Mouse (Mus musculus) intestine, embryonic 15.5 days (tissue): ENCODE data around the gene Rps6ka1. TPM values are rescaled to one million over a fixed set of nuclear protein-coding genes. Genes with fewer than 3 reads are reported as not detected.
A peak's percentile ranks its signal among the peaks of the same experiment; 100 is the strongest.

Experiments
- ATAC-seq: fragments of 200-750 bp; cut with Nextera tagmentation; 2 replicates; pipeline ENCODE4 v1.8.0; 2017; ENCODE audit warnings: moderate TSS enrichment, moderate library complexity
- H3K27ac ChIP-seq: fragments of 300-500 bp; sonication (generic); 2 replicates; pipeline ENCODE4 v1.5.1; 2015; ENCODE audit warnings: mild to moderate bottlenecking, inconsistent platforms
- H3K27me3 ChIP-seq: fragments of 300-500 bp; sonication (generic); replicated peaks from 2 replicates; pipeline ENCODE4 v1.6.1; 2015; ENCODE audit warnings: inconsistent platforms
- H3K36me3 ChIP-seq: fragments of 300-500 bp; sonication (generic); 2 replicates; pipeline ENCODE4 v1.6.1; 2015; ENCODE audit warnings: inconsistent platforms
- H3K4me1 ChIP-seq: fragments of 300-500 bp; sonication (generic); replicated peaks from 2 replicates; pipeline ENCODE4 v1.6.1; 2015; ENCODE audit warnings: inconsistent platforms
- H3K4me2 ChIP-seq: fragments of 300-500 bp; sonication (generic); replicated peaks from 2 replicates; pipeline ENCODE4 v1.6.1; 2015; ENCODE audit warnings: mild to moderate bottlenecking, inconsistent platforms
- H3K4me3 ChIP-seq: fragments of 300-500 bp; sonication (generic); replicated peaks from 2 replicates; pipeline ENCODE4 v1.5.1; 2015; ENCODE audit warnings: inconsistent platforms
- H3K9ac ChIP-seq: fragments of 300-500 bp; sonication (generic); 2 replicates; pipeline ENCODE4 v1.6.1; 2015; ENCODE audit warnings: inconsistent platforms
- H3K9me3 ChIP-seq: fragments of 300-500 bp; sonication (generic); 2 replicates; pipeline ENCODE4 v1.6.1; 2016; ENCODE audit warnings: inconsistent platforms
- WGBS: fragments of 180-500 bp; shearing (Covaris S2); methylation state at CpG from one replicate; pipeline ENCODE4 v1.1.7; 2015; 5-methylcytosine and 5-hydroxymethylcytosine counted together
- polyA plus RNA-seq: library from polyadenylated mRNA; unstranded; fragments of >200 nt; fragmentation: Nextera tagmentation; extraction: Ambion mirVana; gene quantifications from 2 replicates; pipeline ENCODE4 v1.2.1, GENCODE M21; 2015

Gene Rps6ka1
- polyA plus RNA-seq, 1 experiment from 2014 or later, result 124 TPM

- Histone ChIP-seq H3K4me2 (peak overlapping the region; percentile 91), H3K27ac (peak overlapping the region; percentile 94), H3K4me3 (peak overlapping the region; percentile 98), H3K27me3 (no peaks in the 10 kb centered on the region), H3K9me3 (no peaks in the 10 kb centered on the region), H3K4me1 (peaks cover 22% of the 10 kb centered on the region), H3K36me3 (no peaks in the 10 kb centered on the region), H3K9ac (peak overlapping the region; percentile 90)
- WGBS, result 0% methylated on average over 29 of the region's 32 CpGs
- peak; percentile 60 for ATAC-seq
Measured at GRCm38 (mm10) chr4:133887249-133887648, 348 bp downstream of the Rps6ka1 start.

- Histone ChIP-seq H3K36me3 (no peaks in the 10 kb centered on the region), H3K9me3 (no peaks in the 10 kb centered on the region), H3K9ac (peak overlapping the region; percentile 90), H3K4me1 (peaks cover 30% of the 10 kb centered on the region), H3K27ac (peak overlapping the region; percentile 94), H3K4me3 (peak overlapping the region; percentile 98), H3K4me2 (peak overlapping the region; percentile 91), H3K27me3 (no peaks in the 10 kb centered on the region)
- peak; percentile 86 for ATAC-seq
- WGBS, result 18% methylated on average over 10 of the region's 10 CpGs
Measured at GRCm38 (mm10) chr4:133885991-133886501, 1.6 kb downstream of the Rps6ka1 start.

GRCm38 (mm10) chr4:133885331-133885730 lies 2.3 kb downstream of the Rps6ka1 start:
- H3K36me3 ChIP-seq, result peaks cover 6% of the 10 kb centered on the region; the same call in 1 of the 2 replicates
- peaks cover 30% of the 10 kb centered on the region for H3K4me1 ChIP-seq
- peak overlapping the region; percentile 98 for H3K4me3 ChIP-seq
- ATAC-seq, result no peak
- H3K9ac ChIP-seq, result peak overlapping the region; percentile 90
- H3K27me3 ChIP-seq, result no peaks in the 10 kb centered on the region
- peak overlapping the region; percentile 91 for H3K4me2 ChIP-seq
- peak overlapping the region; percentile 94 for H3K27ac ChIP-seq
- H3K9me3 ChIP-seq, result no peaks in the 10 kb centered on the region
- 68% methylated on average over 4 of the region's 4 CpGs for WGBS

GRCm38 (mm10) chr4:133884888-133885287 lies 2.7 kb downstream of the Rps6ka1 start:
- H3K27ac ChIP-seq, result peak overlapping the region; percentile 94
- no peaks in the 10 kb centered on the region for H3K9me3 ChIP-seq
- H3K4me3 ChIP-seq, result peak overlapping the region; percentile 98
- no peaks in the 10 kb centered on the region for H3K27me3 ChIP-seq
- 78% methylated on average over 3 of the region's 3 CpGs for WGBS
- 0 out of 2 replicates have a peak overlapping the region, but pooled peaks have one; percentile 90 for H3K9ac ChIP-seq
- peak overlapping the region; percentile 91 for H3K4me2 ChIP-seq
- H3K4me1 ChIP-seq, result peaks cover 30% of the 10 kb centered on the region
- no peak for ATAC-seq
- H3K36me3 ChIP-seq, result peaks cover 6% of the 10 kb centered on the region; the same call in 1 of the 2 replicates

- Histone ChIP-seq H3K4me2 (peak overlapping the region; percentile 91; the same call in 1 of the 2 replicates), H3K27ac (peak overlapping the region; percentile 94; the same call in 1 of the 2 replicates), H3K4me3 (no peak overlapping the region), H3K27me3 (no peaks in the 10 kb centered on the region), H3K9me3 (no peaks in the 10 kb centered on the region), H3K4me1 (peaks cover 30% of the 10 kb centered on the region), H3K36me3 (peaks cover 6% of the 10 kb centered on the region; the same call in 1 of the 2 replicates), H3K9ac (no peak overlapping the region)
- no peak for ATAC-seq
- WGBS, result 91% methylated on average over 8 of the region's 8 CpGs
Measured at GRCm38 (mm10) chr4:133884127-133884753, 3.4 kb downstream of the Rps6ka1 start.

GRCm38 (mm10) chr4:133881851-133882250 lies 5.7 kb downstream of the Rps6ka1 start:
- ATAC-seq, result no peak
- H3K9me3 ChIP-seq, result no peaks in the 10 kb centered on the region

GRCm38 (mm10) chr4:133881399-133881798 lies 6.2 kb downstream of the Rps6ka1 start:
- Histone ChIP-seq H3K27ac (peak overlapping the region; percentile 88), H3K4me3 (no peak overlapping the region), H3K4me2 (peak overlapping the region; percentile 14; the same call in 1 of the 2 replicates), H3K9ac (no peak overlapping the region), H3K9me3 (no peaks in the 10 kb centered on the region), H3K27me3 (no peaks in the 10 kb centered on the region), H3K36me3 (peaks cover 10% of the 10 kb centered on the region; the same call in 1 of the 2 replicates), H3K4me1 (peaks cover 33% of the 10 kb centered on the region)
- 68% methylated on average over 4 of the region's 4 CpGs for WGBS
- no peak for ATAC-seq

More at GRCm38 (mm10) chr4:133881851-133882250, 5.7 kb downstream of the Rps6ka1 start:
- no peaks in the 10 kb centered on the region for H3K27me3 ChIP-seq
- H3K4me2 ChIP-seq, result peak overlapping the region; percentile 14; the same call in 1 of the 2 replicates
- peak overlapping the region; percentile 88 for H3K27ac ChIP-seq
- no peak overlapping the region for H3K9ac ChIP-seq
- WGBS, result 78% methylated on average over 3 of the region's 3 CpGs
- H3K4me1 ChIP-seq, result peaks cover 32% of the 10 kb centered on the region
- H3K36me3 ChIP-seq, result peaks cover 10% of the 10 kb centered on the region; the same call in 1 of the 2 replicates
- no peak overlapping the region for H3K4me3 ChIP-seq

GRCm38 (mm10) chr4:133879145-133879902 lies 8.3 kb downstream of the Rps6ka1 start:
- ATAC-seq, result peak; percentile 96
- Histone ChIP-seq H3K9me3 (no peaks in the 10 kb centered on the region), H3K27ac (peak overlapping the region; percentile 88), H3K4me3 (no peak overlapping the region), H3K4me2 (peak overlapping the region; percentile 3; the same call in 1 of the 2 replicates), H3K4me1 (peaks cover 27% of the 10 kb centered on the region), H3K9ac (no peak overlapping the region), H3K27me3 (no peaks in the 10 kb centered on the region), H3K36me3 (peaks cover 10% of the 10 kb centered on the region; the same call in 1 of the 2 replicates)
- 44% methylated on average over 12 of the region's 12 CpGs for WGBS

- Histone ChIP-seq H3K27ac (peak overlapping the region; percentile 82), H3K4me2 (0 out of 2 replicates have a peak overlapping the region, but pooled peaks have one; percentile 9), H3K36me3 (peaks cover 10% of the 10 kb centered on the region; the same call in 1 of the 2 replicates), H3K9ac (no peak overlapping the region), H3K9me3 (no peaks in the 10 kb centered on the region), H3K4me3 (no peak overlapping the region), H3K4me1 (peaks cover 30% of the 10 kb centered on the region), H3K27me3 (no peaks in the 10 kb centered on the region)
- WGBS, result 85% methylated on average over 14 of the region's 14 CpGs
- no peak for ATAC-seq
Measured at GRCm38 (mm10) chr4:133877850-133878755, 9.5 kb downstream of the Rps6ka1 start.

- ATAC-seq, result no peak
- Histone ChIP-seq H3K9me3 (no peaks in the 10 kb centered on the region), H3K4me1 (peaks cover 28% of the 10 kb centered on the region), H3K4me3 (no peak overlapping the region), H3K27me3 (no peaks in the 10 kb centered on the region), H3K27ac (no peak overlapping the region), H3K9ac (no peak overlapping the region), H3K4me2 (no peak overlapping the region), H3K36me3 (peaks cover 10% of the 10 kb centered on the region; the same call in 1 of the 2 replicates)
- 65% methylated on average over 13 of the region's 13 CpGs for WGBS
Measured at GRCm38 (mm10) chr4:133874865-133875517, 12.6 kb downstream of the Rps6ka1 start.
